Mouse (Mus musculus): Measurements from ENCODE around the gene Epn1.

GRCm38 (mm10) chr7:5083325-5084105, 3.5 kb downstream of the Epn1 start:
- TF ChIP-seq CTCF (IDR thresholded peaks at IDR 0.05; ENCODE audit: control insufficient read depth, insufficient read depth, insufficient read length): no peak
- no peak for TF ChIP-seq USF1 (IDR thresholded peaks at IDR 0.05; ENCODE audit: low read depth)
- no peak for TF ChIP-seq MAX (IDR thresholded peaks at IDR 0.05)
- TF ChIP-seq MYOG (IDR thresholded peaks at IDR 0.05; ENCODE audit: control insufficient read depth, extremely low read depth, insufficient read length): no peak
- no peak for TF ChIP-seq FOSL1 (IDR thresholded peaks at IDR 0.05; ENCODE audit: insufficient read depth, low read length, poor library complexity, severe bottlenecking)
